Mouse (Mus musculus): Measurements from ENCODE around the gene Fstl3. TPM values are rescaled to one million over a fixed set of nuclear protein-coding genes. Genes with fewer than 3 reads are reported as not detected.
A peak's percentile ranks its signal among the peaks of the same experiment; 100 is the strongest.

Gene Fstl3
- polyA plus RNA-seq, 1 experiment = 1.8 TPM

DNA sequence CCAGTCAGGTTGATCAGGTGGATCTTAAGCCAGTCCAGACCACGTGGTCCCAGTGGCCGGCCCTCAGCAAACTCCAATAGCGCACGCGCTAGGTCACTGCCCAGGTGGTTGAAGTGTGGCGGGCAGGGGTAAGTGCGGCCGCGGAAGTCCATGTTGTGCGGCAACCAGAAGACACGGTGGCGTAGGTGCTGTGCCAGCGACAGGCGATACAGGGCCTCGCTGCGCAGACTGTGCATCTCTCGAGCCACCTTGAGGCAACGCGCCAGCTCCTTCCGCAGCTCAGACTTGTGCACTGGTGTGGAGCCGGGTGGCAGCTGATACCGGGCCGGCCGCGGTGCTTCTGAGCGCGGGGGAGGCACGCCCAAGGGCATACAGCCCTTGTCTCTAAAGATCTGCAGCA lies 37.8 kb upstream of the Fstl3 start:
- H3K4me3 ChIP-seq (replicated peaks; ENCODE audit: control insufficient read depth, low read depth, low read length) = no peak overlapping the region
- no peak overlapping the region for H3K27ac ChIP-seq (ENCODE audit: control insufficient read depth, insufficient read depth, low read depth, low read length, poor library complexity)
- 90% methylated on average over 28 of the region's 28 CpGs for WGBS
- H3K4me1 ChIP-seq (ENCODE audit: control insufficient read depth, insufficient read depth, low read length) = no peaks in the 10 kb centered on the region
- TF ChIP-seq CTCF (IDR thresholded peaks at IDR 0.05; ENCODE audit: control insufficient read depth, insufficient read depth, low read length) (no peak), POLR2A (IDR thresholded peaks at IDR 0.05; ENCODE audit: borderline replicate concordance, control insufficient read depth, low read depth, low read length) (no peak)

DNA sequence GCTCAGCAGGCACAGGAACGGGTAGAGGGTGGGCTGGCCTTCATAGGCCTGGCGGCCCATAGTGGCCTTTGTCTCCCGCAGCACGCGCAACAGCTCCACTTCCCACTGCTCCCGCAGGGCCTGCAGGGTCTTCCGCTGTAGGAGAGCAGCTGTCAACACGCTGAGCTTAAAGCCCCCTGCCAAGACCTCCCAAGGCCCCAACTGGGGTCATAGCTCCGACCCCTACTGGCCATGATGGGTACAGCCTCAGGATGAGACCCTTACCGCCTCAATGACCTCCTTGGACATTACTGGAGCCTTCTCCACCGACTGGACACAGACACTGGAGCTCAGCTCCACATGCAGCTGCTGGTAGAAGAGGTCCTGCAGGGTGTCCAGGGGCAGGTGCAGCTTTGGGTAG lies 36.2 kb upstream of the Fstl3 start:
- Histone ChIP-seq H3K27ac (ENCODE audit: control insufficient read depth, insufficient read depth, low read depth, low read length, poor library complexity) (no peak overlapping the region), H3K4me1 (ENCODE audit: control insufficient read depth, insufficient read depth, low read length) (peaks cover 2% of the 10 kb centered on the region), H3K4me3 (replicated peaks; ENCODE audit: control insufficient read depth, low read depth, low read length) (no peak overlapping the region)
- 82% methylated on average over 11 of the region's 11 CpGs for WGBS
- TF ChIP-seq POLR2A (IDR thresholded peaks at IDR 0.05; ENCODE audit: borderline replicate concordance, control insufficient read depth, low read depth, low read length) = no peak
- TF ChIP-seq CTCF (IDR thresholded peaks at IDR 0.05; ENCODE audit: control insufficient read depth, insufficient read depth, low read length) = no peak

DNA sequence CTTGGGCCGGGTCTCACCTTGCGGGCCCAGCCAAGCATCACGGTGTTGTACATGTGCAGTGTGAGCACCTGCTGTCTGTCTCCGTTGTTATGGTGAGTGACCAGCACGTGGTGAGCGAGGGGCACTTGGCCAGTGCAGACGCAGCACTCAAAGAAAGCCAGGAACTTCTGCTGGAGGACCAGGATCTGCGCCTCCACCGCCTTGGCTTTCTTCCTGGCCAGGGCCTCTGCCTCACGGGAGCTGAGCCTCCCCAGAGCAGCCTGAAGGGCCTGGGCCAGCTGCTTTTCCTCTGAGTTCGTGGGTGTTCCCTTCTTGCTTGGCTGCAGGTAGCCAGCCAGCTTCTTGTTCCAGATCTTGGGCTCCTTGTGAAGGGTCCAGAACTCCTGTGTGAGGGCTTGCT lies 33.9 kb upstream of the Fstl3 start:
- Histone ChIP-seq H3K4me3 (replicated peaks; ENCODE audit: control insufficient read depth, low read depth, low read length) (no peak overlapping the region), H3K27ac (ENCODE audit: control insufficient read depth, insufficient read depth, low read depth, low read length, poor library complexity) (no peak overlapping the region), H3K4me1 (ENCODE audit: control insufficient read depth, insufficient read depth, low read length) (peaks cover 3% of the 10 kb centered on the region)
- no peak for TF ChIP-seq CTCF (IDR thresholded peaks at IDR 0.05; ENCODE audit: control insufficient read depth, insufficient read depth, low read length)
- TF ChIP-seq POLR2A (IDR thresholded peaks at IDR 0.05; ENCODE audit: borderline replicate concordance, control insufficient read depth, low read depth, low read length) = no peak
- 90% methylated on average over 11 of the region's 11 CpGs for WGBS

DNA sequence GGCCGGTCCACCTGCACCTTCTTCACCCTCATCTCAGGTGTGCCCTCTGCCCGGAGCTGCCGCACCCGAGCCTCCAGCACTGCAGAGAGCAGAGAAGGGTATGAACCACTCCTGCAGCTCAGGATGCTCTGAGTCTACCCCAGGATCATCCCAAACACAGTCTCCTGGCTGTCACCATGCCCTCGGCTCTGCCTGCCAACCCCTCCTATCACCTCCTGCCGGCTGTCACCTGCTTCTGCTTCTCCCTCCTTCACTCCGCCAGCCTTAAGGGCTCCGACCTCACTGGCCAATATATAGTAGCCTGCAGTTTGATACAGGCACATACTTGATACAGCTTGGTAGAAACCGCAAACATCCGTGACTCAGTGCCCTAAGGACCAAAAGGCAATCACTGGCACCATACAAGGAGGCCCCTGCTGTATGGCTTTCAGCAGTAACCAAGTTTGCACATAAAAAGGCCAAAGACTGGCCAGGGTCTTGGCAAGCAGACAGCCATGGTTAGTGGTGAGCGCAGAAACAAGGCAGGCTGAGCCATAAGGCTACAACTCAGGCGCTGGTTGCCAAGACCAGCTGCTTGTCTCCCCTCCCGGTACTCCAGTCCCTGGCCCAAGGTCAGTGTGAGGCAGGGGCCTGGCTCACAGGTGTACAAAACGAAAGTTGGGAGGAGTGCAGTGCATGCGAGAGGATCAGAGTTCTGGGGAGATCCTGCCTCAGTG lies 33.3 kb upstream of the Fstl3 start:
- TF ChIP-seq CTCF (IDR thresholded peaks at IDR 0.05; ENCODE audit: control insufficient read depth, insufficient read depth, low read length) = no peak
- 90% methylated on average over 15 of the region's 15 CpGs for WGBS
- H3K4me1 ChIP-seq (ENCODE audit: control insufficient read depth, insufficient read depth, low read length) = peaks cover 3% of the 10 kb centered on the region
- H3K27ac ChIP-seq (ENCODE audit: control insufficient read depth, insufficient read depth, low read depth, low read length, poor library complexity) = no peak overlapping the region
- H3K4me3 ChIP-seq (replicated peaks; ENCODE audit: control insufficient read depth, low read depth, low read length) = no peak overlapping the region

DNA sequence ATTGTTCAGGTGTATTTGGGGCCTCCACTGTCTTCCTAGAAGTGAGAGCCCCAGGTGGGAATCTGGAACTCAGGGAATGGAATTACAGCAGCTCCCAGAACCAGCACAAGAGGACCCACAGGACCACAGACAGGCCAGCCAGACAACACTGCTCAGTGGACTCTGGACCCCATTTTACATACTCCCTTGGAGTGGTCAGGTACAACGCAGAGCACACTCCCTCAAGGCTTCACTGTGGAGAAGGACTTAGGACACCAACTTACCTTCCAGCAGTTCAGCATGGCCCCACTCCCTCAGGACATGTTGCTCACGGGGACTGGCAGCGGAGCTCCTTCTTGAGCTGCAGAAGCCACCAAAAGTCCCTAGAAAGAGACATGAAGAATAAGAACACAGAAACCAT lies 31.7 kb upstream of the Fstl3 start:
- Histone ChIP-seq H3K4me1 (ENCODE audit: control insufficient read depth, insufficient read depth, low read length) (peaks cover 3% of the 10 kb centered on the region), H3K27ac (ENCODE audit: control insufficient read depth, insufficient read depth, low read depth, low read length, poor library complexity) (no peak overlapping the region), H3K4me3 (replicated peaks; ENCODE audit: control insufficient read depth, low read depth, low read length) (no peak overlapping the region)
- no peak for TF ChIP-seq CTCF (IDR thresholded peaks at IDR 0.05; ENCODE audit: control insufficient read depth, insufficient read depth, low read length)
- 90% methylated on average over 3 of the region's 3 CpGs for WGBS

DNA sequence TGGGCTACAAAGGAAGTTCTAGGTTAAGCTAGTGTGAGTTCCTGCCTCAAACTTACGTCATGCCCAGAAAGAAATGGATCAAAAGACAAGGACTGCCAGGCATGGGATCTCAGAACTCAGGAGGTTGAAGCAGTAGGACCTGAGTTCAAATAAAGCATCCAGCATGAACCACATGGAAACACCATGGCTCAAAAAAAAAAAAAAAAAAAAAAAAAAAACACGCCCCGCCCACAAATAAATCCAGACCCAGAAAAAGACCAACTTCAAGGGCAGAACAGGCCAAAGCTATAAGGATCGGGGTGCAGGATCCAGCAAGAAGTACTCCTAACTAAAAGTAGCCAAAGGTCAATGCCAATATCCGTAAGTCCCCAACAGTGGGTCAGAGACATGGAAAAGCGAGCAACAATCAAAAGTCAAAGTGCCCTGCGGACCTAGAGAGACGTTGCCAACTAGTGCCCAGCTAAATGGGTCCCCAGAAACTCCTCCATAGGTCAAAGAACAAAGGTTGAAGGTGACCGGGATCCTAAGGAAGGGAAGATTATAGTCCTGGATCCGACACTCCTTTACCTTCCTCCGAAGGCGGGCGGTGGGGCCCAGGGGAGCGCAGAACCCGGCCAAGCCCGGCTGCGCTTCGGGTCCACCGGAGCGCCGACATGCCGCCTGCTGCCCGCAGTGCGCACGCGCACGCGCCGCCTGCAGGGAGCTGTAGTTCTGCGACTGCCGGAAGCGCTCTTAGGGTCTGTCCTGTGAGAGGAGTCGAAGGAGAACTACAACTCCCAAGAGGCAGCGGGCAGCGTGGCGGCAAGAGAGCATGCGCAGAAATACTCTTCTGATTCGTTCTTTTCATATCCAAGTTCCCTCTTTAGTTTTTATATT lies 30.9 kb upstream of the Fstl3 start, which contains the start of gene Polrmt:
Gene Polrmt, minus strand, starts transcription at position 684 of the 876 bp plus-strand sequence.
- H3K27ac ChIP-seq (ENCODE audit: control insufficient read depth, insufficient read depth, low read depth, low read length, poor library complexity) = no peak within 1 kb of the TSS
- TF ChIP-seq CTCF (IDR thresholded peaks at IDR 0.05; ENCODE audit: control insufficient read depth, insufficient read depth, low read length) = peak; percentile 33; the same call in 1 of the 2 replicates
- TF ChIP-seq POLR2A (IDR thresholded peaks at IDR 0.05; ENCODE audit: borderline replicate concordance, control insufficient read depth, low read depth, low read length) = peak; percentile 64
- H3K4me1 ChIP-seq (ENCODE audit: control insufficient read depth, insufficient read depth, low read length) = peaks cover 3% of the 10 kb centered on the region
- 2% methylated on average over 38 of the region's 38 CpGs for WGBS
- H3K4me3 ChIP-seq (replicated peaks; ENCODE audit: control insufficient read depth, low read depth, low read length) = peak within 1 kb of the TSS; percentile 73

DNA sequence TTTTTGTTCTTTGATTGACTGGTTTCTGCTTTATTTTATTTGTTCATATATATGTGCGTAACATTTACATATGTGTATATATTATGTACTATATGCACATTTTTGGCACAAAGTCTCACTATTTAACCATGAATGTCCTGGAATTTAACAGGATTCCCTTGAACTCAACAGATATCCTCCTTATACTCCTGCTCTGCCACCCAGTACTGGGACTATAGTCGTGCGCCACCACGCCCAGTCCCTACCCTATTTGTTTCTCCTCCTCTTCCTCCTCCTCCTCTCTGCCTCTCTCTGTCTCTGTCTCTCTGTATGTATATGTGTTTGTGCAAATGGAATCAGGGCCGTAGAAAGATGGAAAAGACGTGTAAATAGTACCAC lies 30.3 kb upstream of the Fstl3 start:
- Histone ChIP-seq H3K27ac (ENCODE audit: control insufficient read depth, insufficient read depth, low read depth, low read length, poor library complexity) (no peak overlapping the region), H3K4me3 (replicated peaks; ENCODE audit: control insufficient read depth, low read depth, low read length) (no peak overlapping the region), H3K4me1 (ENCODE audit: control insufficient read depth, insufficient read depth, low read length) (peaks cover 3% of the 10 kb centered on the region)
- WGBS = 16% methylated on average over 6 of the region's 6 CpGs
- TF ChIP-seq CTCF (IDR thresholded peaks at IDR 0.05; ENCODE audit: control insufficient read depth, insufficient read depth, low read length) (no peak), POLR2A (IDR thresholded peaks at IDR 0.05; ENCODE audit: borderline replicate concordance, control insufficient read depth, low read depth, low read length) (no peak)

DNA sequence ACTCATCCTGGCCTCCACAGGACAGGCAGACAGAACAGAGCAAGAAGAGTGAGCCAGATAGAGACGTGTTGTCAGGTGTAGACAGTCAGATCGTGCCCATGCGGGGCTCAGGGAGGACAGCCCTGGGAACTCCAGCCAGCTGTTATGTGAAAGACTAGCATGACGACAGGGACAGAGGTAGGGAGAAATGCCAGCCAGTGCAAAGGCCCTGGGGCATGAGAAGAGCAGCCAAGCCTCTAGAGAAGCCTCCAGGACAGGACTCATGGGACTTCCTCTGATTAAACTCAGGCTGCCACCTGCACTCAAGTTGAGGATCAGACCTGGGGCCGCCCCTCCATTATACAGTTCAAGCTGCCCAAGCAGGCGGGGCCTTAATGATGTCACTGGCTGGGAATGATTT lies 28.6 kb upstream of the Fstl3 start:
- H3K27ac ChIP-seq (ENCODE audit: control insufficient read depth, insufficient read depth, low read depth, low read length, poor library complexity) = no peak overlapping the region
- no peak overlapping the region for H3K4me3 ChIP-seq (replicated peaks; ENCODE audit: control insufficient read depth, low read depth, low read length)
- H3K4me1 ChIP-seq (ENCODE audit: control insufficient read depth, insufficient read depth, low read length) = peaks cover 3% of the 10 kb centered on the region
- TF ChIP-seq POLR2A (IDR thresholded peaks at IDR 0.05; ENCODE audit: borderline replicate concordance, control insufficient read depth, low read depth, low read length) (no peak), CTCF (IDR thresholded peaks at IDR 0.05; ENCODE audit: control insufficient read depth, insufficient read depth, low read length) (no peak)
- 76% methylated on average over 6 of the region's 6 CpGs for WGBS
